Comparison of ENCODE assay signal across 8 mouse cellular contexts in the genomic region with DNA sequence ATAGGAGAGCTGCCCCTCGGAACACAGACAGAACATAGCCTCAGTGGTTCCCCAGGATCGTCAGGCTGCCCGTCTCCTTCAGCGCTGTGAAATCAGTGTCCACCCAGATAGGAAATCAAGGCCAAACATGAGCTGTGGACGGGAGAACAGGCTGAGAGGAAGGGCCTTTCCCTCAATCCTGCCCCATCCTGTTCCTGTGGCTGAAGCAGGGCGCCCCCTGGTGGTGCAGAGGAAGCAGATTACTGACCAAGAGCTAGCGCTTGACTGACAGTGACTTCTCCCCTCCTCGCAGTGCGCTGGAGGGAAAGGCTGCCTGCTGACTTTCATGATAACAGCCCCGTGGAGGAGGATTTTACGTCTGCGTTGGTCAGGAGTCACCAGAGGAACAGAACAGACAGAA. TPM values are rescaled to one million over a fixed set of nuclear protein-coding genes. Genes with fewer than 3 reads are reported as not detected.
A peak's percentile ranks its signal among the peaks of the same experiment; 100 is the strongest.
DNase-seq lines count a peak whose midpoint lies in the region; ATAC-seq and TF ChIP-seq lines count a peak whose summit lies in the region.

No protein-coding gene starts in this region.

- H3K4me3 ChIP-seq in spleen, adult 2 months (ENCODE audit: extremely low read depth, insufficient read depth, insufficient read length), result no peak overlapping the region
- no peak overlapping the region for H3K4me3 ChIP-seq in heart, adult 2 months
- H3K4me3 ChIP-seq in limb, embryonic 13.5 days, result no peak overlapping the region
- H3K4me3 ChIP-seq in stomach, postnatal 0 days (ENCODE audit: low read depth, low read length), result no peak overlapping the region

- DNase-seq in spleen, adult 2 months (ENCODE audit: low read depth in 1 of 2, low spot score in 2 of 2), result peak in 1 of 2 experiments; percentile 14
- DNase-seq in spleen, adult 12 weeks (ENCODE audit: low spot score), result no peak
- peak; percentile 81 for DNase-seq in embryo, embryonic 11 days
- DNase-seq in heart, adult 2 months, result peak; percentile 73 to 79
- peak; percentile 56 to 72 for DNase-seq in kidney, adult 8-10 months
- peak; percentile 20 to 46 for DNase-seq in monocyte, adult 2 months (ENCODE audit: low read depth in 1 of 2, low spot score in 2 of 2)
- DNase-seq in stomach, postnatal 0 days (ENCODE audit: low spot score), result peak; percentile 73

- intact Hi-C loops in heart, adult 2 months (cut with DNase I), result loop anchor here (1.0 to 5.0 kb wide), 2 partner anchors 38 to 87 kb away; no protein-coding TSS in a partner anchor

- no peak overlapping the region for H3K9ac ChIP-seq in heart, adult 2 months (ENCODE audit: low read depth, low read length)
- no peak overlapping the region for H3K9ac ChIP-seq in limb, embryonic 13.5 days
- H3K9ac ChIP-seq in stomach, postnatal 0 days (ENCODE audit: low read length), result no peak overlapping the region

- TF ChIP-seq POLR2A in spleen, adult 2 months (IDR thresholded peaks at IDR 0.05; ENCODE audit: low read depth, low read length), result no peak
- no peak for TF ChIP-seq POLR2A in heart, adult 2 months (IDR thresholded peaks at IDR 0.05; ENCODE audit: insufficient read depth, low read depth, low read length)

- no peak overlapping the region for H3K4me2 ChIP-seq in limb, embryonic 13.5 days (replicated peaks)
- no peak overlapping the region for H3K4me2 ChIP-seq in stomach, postnatal 0 days (replicated peaks; ENCODE audit: low read depth)

- WGBS in spleen, adult 2 months, result 24% methylated on average over 12 of the region's 12 CpGs
- WGBS in heart, adult 2 months, result 13% methylated on average over 12 of the region's 12 CpGs
- WGBS in limb, embryonic 13.5 days, result 20% methylated on average over 12 of the region's 12 CpGs
- WGBS in stomach, postnatal 0 days, result 26% methylated on average over 11 of the region's 12 CpGs

- H3K27ac ChIP-seq in spleen, adult 2 months (ENCODE audit: insufficient read depth, low read length), result no peak overlapping the region
- no peak overlapping the region for H3K27ac ChIP-seq in heart, adult 2 months
- no peak overlapping the region for H3K27ac ChIP-seq in limb, embryonic 13.5 days
- no peak overlapping the region for H3K27ac ChIP-seq in stomach, postnatal 0 days (replicated peaks)

- no peaks in the 10 kb centered on the region for H3K79me2 ChIP-seq in heart, adult 2 months (replicated peaks; ENCODE audit: control insufficient read depth, insufficient read depth, low read length)

- no peaks in the 10 kb centered on the region for H3K9me3 ChIP-seq in limb, embryonic 13.5 days
- H3K9me3 ChIP-seq in stomach, postnatal 0 days (ENCODE audit: control insufficient read depth, low read length), result no peaks in the 10 kb centered on the region

- TF ChIP-seq EP300 in heart, adult 2 months (IDR thresholded peaks at IDR 0.05; ENCODE audit: insufficient read depth, low read depth, low read length), result 0 out of 2 replicates have a peak, but pooled peaks have one; percentile 49
- no peak for TF ChIP-seq EP300 in stomach, postnatal 0 days (optimal IDR thresholded peaks at IDR 0.05)

- H3K36me3 ChIP-seq in spleen, adult 2 months (ENCODE audit: control insufficient read depth, insufficient read depth, low read length), result no peaks in the 10 kb centered on the region
- H3K36me3 ChIP-seq in heart, adult 2 months (ENCODE audit: control insufficient read depth, insufficient read depth, low read length), result no peaks in the 10 kb centered on the region
- H3K36me3 ChIP-seq in limb, embryonic 13.5 days, result no peaks in the 10 kb centered on the region
- H3K36me3 ChIP-seq in stomach, postnatal 0 days (ENCODE audit: control insufficient read depth, insufficient read depth, low read length), result no peaks in the 10 kb centered on the region

- ATAC-seq in limb, embryonic 13.5 days (ENCODE audit: low FRiP score, low read depth), result 0 out of 2 replicates have a peak, but pooled peaks have one; percentile 37
- peak; percentile 71 for ATAC-seq in stomach, postnatal 0 days (ENCODE audit: low FRiP score, low TSS enrichment)

- no peaks in the 10 kb centered on the region; the same call in 1 of the 2 replicates for H3K4me1 ChIP-seq in spleen, adult 2 months (ENCODE audit: control insufficient read depth, insufficient read depth, insufficient read length)
- peaks cover 1% of the 10 kb centered on the region; the same call in 1 of the 2 replicates for H3K4me1 ChIP-seq in heart, adult 2 months (ENCODE audit: control insufficient read depth, insufficient read depth, low read length)
- H3K4me1 ChIP-seq in limb, embryonic 13.5 days, result peaks cover 31% of the 10 kb centered on the region
- H3K4me1 ChIP-seq in stomach, postnatal 0 days (replicated peaks; ENCODE audit: control insufficient read depth, insufficient read depth), result peaks cover 2% of the 10 kb centered on the region; the same call in 1 of the 2 replicates

- peak; percentile 74; the same call in 1 of the 2 replicates for TF ChIP-seq CTCF in spleen, adult 2 months (IDR thresholded peaks at IDR 0.05; ENCODE audit: extremely low read depth, insufficient read depth, insufficient read length, insufficient replicate concordance)
- TF ChIP-seq CTCF in heart, adult 2 months (IDR thresholded peaks at IDR 0.05), result peak; percentile 99
- peak; percentile 98 for TF ChIP-seq CTCF in stomach, postnatal 0 days (IDR thresholded peaks at IDR 0.05; ENCODE audit: low read depth)

- H3K27me3 ChIP-seq in spleen, adult 2 months (ENCODE audit: control insufficient read depth, insufficient read depth, low read length), result no peaks in the 10 kb centered on the region
- no peaks in the 10 kb centered on the region for H3K27me3 ChIP-seq in heart, adult 2 months (ENCODE audit: control insufficient read depth, insufficient read depth, low read length)
- no peaks in the 10 kb centered on the region for H3K27me3 ChIP-seq in limb, embryonic 13.5 days
- no peaks in the 10 kb centered on the region for H3K27me3 ChIP-seq in stomach, postnatal 0 days (ENCODE audit: control insufficient read depth, insufficient read depth, low read length)

RNA-seq across cellular contexts. Expression of gene Bdkrb1, which starts 18.0 kb away (rescaled TPM):
- polyA plus RNA-seq in spleen, adult 2 months (2012; rRNA removed), result 0.08 and 0.15 TPM in 2 replicates
- total RNA-seq in heart, adult 2 months (2021), result not detected
- polyA plus RNA-seq in heart, adult 2 months (2012; rRNA removed), result 0.10 TPM in 1 of 2 replicates, not detected in the other
- 0.22 TPM in 1 of 2 replicates, not detected in the other for polyA plus RNA-seq in limb, embryonic 13.5 days (2015; fragmentation: Nextera tagmentation; extraction: Ambion mirVana)
- 1.8 and 2.3 TPM in 2 replicates for polyA plus RNA-seq in stomach, postnatal 0 days (2015; fragmentation: Nextera tagmentation; extraction: Ambion mirVana)

RNA-seq across cellular contexts. Expression of gene Bdkrb2, which starts 21.8 kb away (rescaled TPM):
- 0.09 and 0.18 TPM in 2 replicates for polyA plus RNA-seq in spleen, adult 2 months (2012; rRNA removed)
- total RNA-seq in heart, adult 2 months (2021), result under 1 TPM; 0.34 to 0.39 TPM
- 0.20 and 0.35 TPM in 2 replicates for polyA plus RNA-seq in heart, adult 2 months (2012; rRNA removed)
- polyA plus RNA-seq in limb, embryonic 13.5 days (2015; fragmentation: Nextera tagmentation; extraction: Ambion mirVana), result 1.8 and 2.1 TPM in 2 replicates
- polyA plus RNA-seq in stomach, postnatal 0 days (2015; fragmentation: Nextera tagmentation; extraction: Ambion mirVana), result 4.0 and 4.1 TPM in 2 replicates
